ENCODE assay signal across 9 mouse cellular contexts in genomic region chr2:130449021-130449793, GRCm38 (mm10). TPM values are rescaled to one million over a fixed set of nuclear protein-coding genes. Genes with fewer than 3 reads are reported as not detected.
DNase-seq lines count a peak whose midpoint lies in the region; ATAC-seq and TF ChIP-seq lines count a peak whose summit lies in the region.
"Had no signal": no experiment of that assay in that cellular context is flagged by ENCODE, and none has a peak within 500 bp of the region (broad histone marks: within the 10 kb centered on the region; RNA-seq: fewer than 3 reads in every experiment).

No protein-coding gene starts in this region.

- no peak for DNase-seq in frontal cortex, adult 2 months (ENCODE audit: extremely low spot score in 1 of 2, low spot score in 1 of 2)
- DNase-seq in ES-E14 (ENCODE audit: low read depth, low spot score) = no peak
- peak; percentile 48 to 54 for DNase-seq in kidney, adult 8-10 months
- DNase-seq in midbrain, postnatal 0 days (ENCODE audit: low spot score) = no peak
- no peak for DNase-seq in cerebellum, adult 9-11 months
- DNase-seq in left cerebral cortex, adult 11 months (ENCODE audit: low spot score) = no peak

- H3K27me3 ChIP-seq in forebrain, embryonic 13.5 days = peaks cover 10% of the 10 kb centered on the region
- H3K27me3 ChIP-seq in midbrain, postnatal 0 days (ENCODE audit: insufficient read depth, low read length) = no peaks in the 10 kb centered on the region
- H3K27me3 ChIP-seq: Patski had no signal

- ATAC-seq in frontal cortex, adult (ENCODE audit: low TSS enrichment) = peak; percentile 14; the same call in 1 of the 2 replicates
- ATAC-seq in forebrain, embryonic 13.5 days = peak; percentile 31; the same call in 1 of the 2 replicates
- no peak; the same call in 1 of the 2 replicates for ATAC-seq in midbrain, postnatal 0 days (ENCODE audit: low FRiP score)

- peak overlapping the region; percentile 85 to 96 for H3K4me3 ChIP-seq in ES-E14 (ENCODE audit: insufficient read depth in 1 of 2, low read depth in 1 of 2, low read length in 2 of 2, poor library complexity in 1 of 2, severe bottlenecking in 1 of 2)
- H3K4me3 ChIP-seq in forebrain, embryonic 13.5 days = peak overlapping the region; percentile 67
- peak overlapping the region; percentile 80 for H3K4me3 ChIP-seq in midbrain, postnatal 0 days (ENCODE audit: low read depth, low read length)

- H3K4me2 ChIP-seq in forebrain, embryonic 13.5 days = peak overlapping the region; percentile 75
- H3K4me2 ChIP-seq in midbrain, postnatal 0 days (ENCODE audit: low read depth, low read length, poor library complexity, severe bottlenecking) = peak overlapping the region; percentile 75

- H3K27ac ChIP-seq in ES-E14 (ENCODE audit: insufficient read depth, low read depth, low read length, poor library complexity, severe bottlenecking) = no peak overlapping the region
- H3K27ac ChIP-seq in forebrain, embryonic 13.5 days = no peak overlapping the region
- H3K27ac ChIP-seq in midbrain, postnatal 0 days (ENCODE audit: low read depth, low read length) = no peak overlapping the region

- in situ Hi-C loops in ES-E14 (cut with MboI; ENCODE audit: low sequenced_read_pairs in 2 of 2, unreplicated experiment in 2 of 2) = no loop called here

- no peaks in the 10 kb centered on the region for H3K9me3 ChIP-seq in ES-E14 (ENCODE audit: control insufficient read depth, insufficient read depth, low read depth, low read length)
- no peaks in the 10 kb centered on the region for H3K9me3 ChIP-seq in forebrain, embryonic 13.5 days (replicated peaks)
- no peaks in the 10 kb centered on the region for H3K9me3 ChIP-seq in midbrain, postnatal 0 days (ENCODE audit: low read length)

- no peak overlapping the region for H3K9ac ChIP-seq in ES-E14 (ENCODE audit: insufficient read depth, low read depth, low read length, poor library complexity, severe bottlenecking)
- H3K9ac ChIP-seq in forebrain, embryonic 13.5 days = peak overlapping the region; percentile 90
- peak overlapping the region; percentile 77; the same call in 1 of the 2 replicates for H3K9ac ChIP-seq in midbrain, postnatal 0 days (replicated peaks; ENCODE audit: low read length, poor library complexity, severe bottlenecking)

- TF ChIP-seq CTCF in midbrain, postnatal 0 days (IDR thresholded peaks at IDR 0.05) = 0 out of 2 replicates have a peak, but pooled peaks have one; percentile 0

- H3K36me3 ChIP-seq in ES-E14 (ENCODE audit: control insufficient read depth, insufficient read depth, low read length, poor library complexity, severe bottlenecking) = peaks cover 5% of the 10 kb centered on the region
- H3K36me3 ChIP-seq in forebrain, embryonic 13.5 days (ENCODE audit: poor library complexity, severe bottlenecking) = peaks cover 17% of the 10 kb centered on the region
- H3K36me3 ChIP-seq in midbrain, postnatal 0 days (ENCODE audit: insufficient read depth, low read length) = peaks cover 3% of the 10 kb centered on the region

- no peaks in the 10 kb centered on the region for H3K4me1 ChIP-seq in ES-E14 (ENCODE audit: control insufficient read depth in 2 of 2, insufficient read depth in 2 of 2, low read length in 2 of 2, poor library complexity in 1 of 2)
- H3K4me1 ChIP-seq in forebrain, embryonic 13.5 days = peaks cover 37% of the 10 kb centered on the region
- H3K4me1 ChIP-seq in midbrain, postnatal 0 days (ENCODE audit: insufficient read depth, low read length) = peaks cover 15% of the 10 kb centered on the region

- 10% methylated on average over 17 of the region's 17 CpGs for WGBS in forebrain, embryonic 13.5 days
- WGBS in midbrain, postnatal 0 days = 8% methylated on average over 17 of the region's 17 CpGs

TF ChIP-seq in ES-E14, 5 proteins besides CTCF, POLR2A, EP300 and RAD21:
- TF ChIP-seq ZNF384 (IDR thresholded peaks at IDR 0.05; ENCODE audit: low read depth, low read length) = no peak
- TF ChIP-seq MAFK (IDR thresholded peaks at IDR 0.05; ENCODE audit: insufficient read depth, low read depth, low read length) = no peak
- no peak for TF ChIP-seq HCFC1 (IDR thresholded peaks at IDR 0.05; ENCODE audit: borderline replicate concordance, insufficient read depth, low read length)
- no peak for TF ChIP-seq CHD2 (IDR thresholded peaks at IDR 0.05; ENCODE audit: low read depth, low read length)
- TF ChIP-seq ZC3H11A (IDR thresholded peaks at IDR 0.05; ENCODE audit: borderline replicate concordance, low read depth, low read length) = no peak

RNA-seq across cellular contexts. Expression of gene Ptpra, which starts 0.9 kb away (rescaled TPM):
- 143 and 161 TPM in 2 replicates for polyA plus RNA-seq in frontal cortex, adult 2 months (2012; rRNA removed)
- total RNA-seq in ES-E14 (2012; rRNA removed) = 35.1 and 40.6 TPM in 2 replicates
- polyA plus RNA-seq in forebrain, embryonic 13.5 days (2015; fragmentation: Nextera tagmentation; extraction: Ambion mirVana) = 120 and 122 TPM in 2 replicates
- 120 and 147 TPM in 2 replicates for total RNA-seq in midbrain, postnatal 0 days (2014; rRNA removed)
- 139 and 144 TPM in 2 replicates for polyA plus RNA-seq in midbrain, postnatal 0 days (2015; fragmentation: Nextera tagmentation; extraction: Ambion mirVana)

RNA-seq across cellular contexts. Expression of gene Pced1a, which starts 24.7 kb away (rescaled TPM):
- polyA plus RNA-seq in frontal cortex, adult 2 months (2012; rRNA removed) = 22.7 and 24.3 TPM in 2 replicates
- total RNA-seq in ES-E14 (2012; rRNA removed) = 13.1 and 14.4 TPM in 2 replicates
- polyA plus RNA-seq in forebrain, embryonic 13.5 days (2015; fragmentation: Nextera tagmentation; extraction: Ambion mirVana) = 9.0 and 10.2 TPM in 2 replicates
- total RNA-seq in midbrain, postnatal 0 days (2014; rRNA removed) = 27.5 and 28.8 TPM in 2 replicates
- polyA plus RNA-seq in midbrain, postnatal 0 days (2015; fragmentation: Nextera tagmentation; extraction: Ambion mirVana) = 12.0 and 12.3 TPM in 2 replicates

RNA-seq across cellular contexts. Expression of gene Vps16, which starts 25.1 kb away (rescaled TPM):
- 98.1 and 115 TPM in 2 replicates for polyA plus RNA-seq in frontal cortex, adult 2 months (2012; rRNA removed)
- 111 and 164 TPM in 2 replicates for total RNA-seq in ES-E14 (2012; rRNA removed)
- 125 and 130 TPM in 2 replicates for polyA plus RNA-seq in forebrain, embryonic 13.5 days (2015; fragmentation: Nextera tagmentation; extraction: Ambion mirVana)
- 81.2 and 83.6 TPM in 2 replicates for total RNA-seq in midbrain, postnatal 0 days (2014; rRNA removed)
- polyA plus RNA-seq in midbrain, postnatal 0 days (2015; fragmentation: Nextera tagmentation; extraction: Ambion mirVana) = 86.6 and 89.9 TPM in 2 replicates

RNA-seq across cellular contexts. Expression of gene Tmem239, which starts 42.9 kb away (rescaled TPM):
- polyA plus RNA-seq in frontal cortex, adult 2 months (2012; rRNA removed) = not detected in 2 replicates
- total RNA-seq in ES-E14 (2012; rRNA removed) = not detected in 2 replicates
- not detected in 2 replicates for polyA plus RNA-seq in forebrain, embryonic 13.5 days (2015; fragmentation: Nextera tagmentation; extraction: Ambion mirVana)
- total RNA-seq in midbrain, postnatal 0 days (2014; rRNA removed) = not detected in 2 replicates
- polyA plus RNA-seq in midbrain, postnatal 0 days (2015; fragmentation: Nextera tagmentation; extraction: Ambion mirVana) = 0.12 TPM in 1 of 2 replicates, not detected in the other
- polyA plus RNA-seq: Patski had no signal

RNA-seq across cellular contexts. Expression of gene 1700020A23Rik, which starts 44.1 kb away (rescaled TPM):
- polyA plus RNA-seq in frontal cortex, adult 2 months (2012; rRNA removed) = not detected in 2 replicates
- not detected in 2 replicates for total RNA-seq in ES-E14 (2012; rRNA removed)
- polyA plus RNA-seq in forebrain, embryonic 13.5 days (2015; fragmentation: Nextera tagmentation; extraction: Ambion mirVana) = 0.25 and 0.48 TPM in 2 replicates
- not detected in 2 replicates for total RNA-seq in midbrain, postnatal 0 days (2014; rRNA removed)
- polyA plus RNA-seq in midbrain, postnatal 0 days (2015; fragmentation: Nextera tagmentation; extraction: Ambion mirVana) = 0.93 TPM in 1 of 2 replicates, not detected in the other
- polyA plus RNA-seq: Patski had no signal

Comparison
In these comparisons a context has a peak if more than half of its experiments do, and no peak if none do; other contexts are left out.
1. DNase-seq: peak in kidney, adult 8-10 months (2 of 2); none in frontal cortex, adult 2 months (0 of 2), ES-E14 (single experiment), midbrain, postnatal 0 days (single experiment), cerebellum, adult 9-11 months (single experiment) and left cerebral cortex, adult 11 months (single experiment).
2. Peak in every context shown above with its lines, with median percentiles within 50 percentile points of each other: H3K4me3 ChIP-seq.